In the genomic region with DNA sequence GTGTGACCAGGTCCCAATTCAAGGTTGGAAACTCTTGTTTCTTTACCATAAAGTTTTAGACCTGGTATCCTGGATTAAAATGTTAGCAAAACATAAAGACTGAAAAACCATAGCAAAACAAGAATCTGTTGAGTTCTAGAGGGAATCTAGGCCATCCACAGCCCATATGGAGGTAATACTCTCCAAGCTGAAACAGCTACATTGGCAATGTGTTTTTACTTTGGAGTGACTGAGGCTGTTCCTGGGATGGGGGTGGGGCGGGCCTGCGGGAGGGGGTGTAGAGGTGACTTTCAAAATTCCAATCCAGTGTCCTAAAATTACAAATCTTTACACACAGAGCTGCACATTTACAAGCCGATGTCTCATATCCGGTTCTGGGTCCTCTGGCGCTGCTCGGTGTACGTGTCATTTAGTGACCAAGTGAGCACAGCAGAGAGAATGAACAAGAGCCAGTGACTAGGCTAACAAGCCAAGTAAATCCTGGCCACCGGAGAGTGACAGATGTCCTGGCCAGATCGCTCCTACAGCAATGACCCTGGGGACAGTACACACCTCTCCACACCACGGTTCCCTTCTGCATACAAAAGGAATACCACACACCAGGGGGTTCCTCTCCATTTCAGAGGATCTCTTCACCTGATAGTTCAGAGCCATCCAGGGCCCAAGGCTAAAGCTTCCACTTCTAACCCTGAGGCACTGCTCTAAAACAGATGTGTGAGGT, we compare ENCODE assay signal across 14 mouse cellular contexts. TPM values are rescaled to one million over a fixed set of nuclear protein-coding genes. Genes with fewer than 3 reads are reported as not detected.
DNase-seq lines count a peak whose midpoint lies in the region; ATAC-seq and TF ChIP-seq lines count a peak whose summit lies in the region.
"Had no signal": no experiment of that assay in that cellular context is flagged by ENCODE, and none has a peak within 500 bp of the region (broad histone marks: within the 10 kb centered on the region; RNA-seq: fewer than 3 reads in every experiment).

No protein-coding gene starts in this region.

- H3K9ac ChIP-seq in midbrain, postnatal 0 days (replicated peaks; ENCODE audit: low read length, poor library complexity, severe bottlenecking) = no peak overlapping the region
- no peak overlapping the region for H3K9ac ChIP-seq in midbrain, embryonic 16.5 days (ENCODE audit: low read depth, low read length)
- H3K9ac ChIP-seq in embryonic facial prominence, embryonic 13.5 days = no peak overlapping the region
- H3K9ac ChIP-seq: heart, embryonic 15.5 days; lung, embryonic 14.5 days; neural tube, embryonic 12.5 days had no signal

- H3K4me2 ChIP-seq in midbrain, postnatal 0 days (ENCODE audit: low read depth, low read length, poor library complexity, severe bottlenecking) = no peak overlapping the region
- no peak overlapping the region for H3K4me2 ChIP-seq in midbrain, embryonic 16.5 days (ENCODE audit: low read length)
- no peak overlapping the region for H3K4me2 ChIP-seq in embryonic facial prominence, embryonic 13.5 days
- H3K4me2 ChIP-seq: heart, embryonic 15.5 days; lung, embryonic 14.5 days; neural tube, embryonic 12.5 days had no signal

- H3K27me3 ChIP-seq in midbrain, postnatal 0 days (ENCODE audit: insufficient read depth, low read length) = no peaks in the 10 kb centered on the region
- H3K27me3 ChIP-seq in midbrain, embryonic 16.5 days (ENCODE audit: control insufficient read depth, insufficient read depth, low read depth, low read length) = no peaks in the 10 kb centered on the region
- no peaks in the 10 kb centered on the region for H3K27me3 ChIP-seq in embryonic facial prominence, embryonic 13.5 days
- H3K27me3 ChIP-seq: heart, embryonic 15.5 days; neural tube, embryonic 12.5 days had no signal

- no peak for TF ChIP-seq CTCF in midbrain, postnatal 0 days (IDR thresholded peaks at IDR 0.05)

- H3K9me3 ChIP-seq in midbrain, postnatal 0 days (ENCODE audit: low read length) = no peaks in the 10 kb centered on the region
- no peaks in the 10 kb centered on the region for H3K9me3 ChIP-seq in midbrain, embryonic 16.5 days (replicated peaks; ENCODE audit: control insufficient read depth, low read length, poor library complexity, severe bottlenecking)
- no peaks in the 10 kb centered on the region for H3K9me3 ChIP-seq in embryonic facial prominence, embryonic 13.5 days
- H3K9me3 ChIP-seq: heart, embryonic 15.5 days; neural tube, embryonic 12.5 days had no signal

- WGBS in midbrain, postnatal 0 days = 80% methylated on average over 10 of the region's 10 CpGs
- WGBS in midbrain, embryonic 16.5 days = 71% methylated on average over 10 of the region's 10 CpGs
- 45% methylated on average over 10 of the region's 10 CpGs for WGBS in embryonic facial prominence, embryonic 13.5 days

- no peaks in the 10 kb centered on the region for H3K4me1 ChIP-seq in midbrain, postnatal 0 days (ENCODE audit: insufficient read depth, low read length)
- no peaks in the 10 kb centered on the region; the same call in none of the 2 replicates for H3K4me1 ChIP-seq in midbrain, embryonic 16.5 days (ENCODE audit: control insufficient read depth, insufficient read depth, low read length)
- H3K4me1 ChIP-seq in embryonic facial prominence, embryonic 13.5 days = peaks cover 48% of the 10 kb centered on the region

- no peak overlapping the region for H3K4me3 ChIP-seq in midbrain, postnatal 0 days (ENCODE audit: low read depth, low read length)
- H3K4me3 ChIP-seq in midbrain, embryonic 16.5 days (ENCODE audit: low read depth, low read length) = no peak overlapping the region
- no peak overlapping the region for H3K4me3 ChIP-seq in embryonic facial prominence, embryonic 13.5 days
- H3K4me3 ChIP-seq: heart, embryonic 15.5 days; neural tube, embryonic 12.5 days had no signal

- ATAC-seq in midbrain, postnatal 0 days (ENCODE audit: low FRiP score) = no peak
- ATAC-seq in midbrain, embryonic 16.5 days = no peak
- 0 out of 2 replicates have a peak, but pooled peaks have one; percentile 7 for ATAC-seq in embryonic facial prominence, embryonic 13.5 days (ENCODE audit: insufficient number of reproducible peaks, insufficient read depth, low FRiP score, low TSS enrichment, low read depth)

- DNase-seq in embryo, embryonic 11 days = peak; percentile 33
- no peak for DNase-seq in embryo, embryonic 9.5 days (ENCODE audit: extremely low spot score)
- peak; percentile 35 for DNase-seq in midbrain, postnatal 0 days (ENCODE audit: low spot score)
- DNase-seq in adrenal gland, postnatal 36 days = no peak
- no peak for DNase-seq in kidney, adult 9 months
- no peak for DNase-seq in ovary, postnatal 10 days (ENCODE audit: low spot score)
- DNase-seq: kidney, postnatal 10 days; lung, embryonic 14.5 days; right cerebral cortex, postnatal 25 days had no signal

- no peaks in the 10 kb centered on the region for H3K36me3 ChIP-seq in midbrain, postnatal 0 days (ENCODE audit: insufficient read depth, low read length)
- no peaks in the 10 kb centered on the region for H3K36me3 ChIP-seq in midbrain, embryonic 16.5 days (ENCODE audit: control insufficient read depth, insufficient read depth, low read length)
- H3K36me3 ChIP-seq in embryonic facial prominence, embryonic 13.5 days = no peaks in the 10 kb centered on the region
- H3K36me3 ChIP-seq: heart, embryonic 15.5 days; neural tube, embryonic 12.5 days had no signal

- H3K27ac ChIP-seq in midbrain, postnatal 0 days (ENCODE audit: low read depth, low read length) = no peak overlapping the region
- H3K27ac ChIP-seq in midbrain, embryonic 16.5 days (ENCODE audit: low read length) = no peak overlapping the region
- H3K27ac ChIP-seq in embryonic facial prominence, embryonic 13.5 days = peak overlapping the region; percentile 77
- H3K27ac ChIP-seq: heart, embryonic 15.5 days; neural tube, embryonic 12.5 days; stomach, postnatal 0 days had no signal

RNA-seq across cellular contexts. Expression of a gene that starts 12.3 kb away (rescaled TPM):
- total RNA-seq in midbrain, postnatal 0 days (2014; rRNA removed) = 63.8 and 74.6 TPM in 2 replicates
- polyA plus RNA-seq in midbrain, postnatal 0 days (2015; fragmentation: Nextera tagmentation; extraction: Ambion mirVana) = 33.8 and 45.1 TPM in 2 replicates
- polyA plus RNA-seq in midbrain, embryonic 16.5 days (2015; fragmentation: Nextera tagmentation; extraction: Ambion mirVana) = 41.7 and 42.3 TPM in 2 replicates
- polyA plus RNA-seq in embryonic facial prominence, embryonic 13.5 days (2015; fragmentation: Nextera tagmentation; extraction: Ambion mirVana) = 50.7 and 53.0 TPM in 2 replicates
- 10 to 100 TPM; 52.9 to 57.7 TPM for total RNA-seq in adrenal gland, postnatal 36 days (2021)

RNA-seq across cellular contexts. Expression of a gene that starts 13.1 kb away (rescaled TPM):
- 28.1 and 30.0 TPM in 2 replicates for total RNA-seq in midbrain, postnatal 0 days (2014; rRNA removed)
- 26.6 and 26.7 TPM in 2 replicates for polyA plus RNA-seq in midbrain, postnatal 0 days (2015; fragmentation: Nextera tagmentation; extraction: Ambion mirVana)
- polyA plus RNA-seq in midbrain, embryonic 16.5 days (2015; fragmentation: Nextera tagmentation; extraction: Ambion mirVana) = 28.2 and 28.6 TPM in 2 replicates
- polyA plus RNA-seq in embryonic facial prominence, embryonic 13.5 days (2015; fragmentation: Nextera tagmentation; extraction: Ambion mirVana) = 46.3 and 51.3 TPM in 2 replicates
- 10 to 100 TPM; 44.7 to 46.3 TPM for total RNA-seq in adrenal gland, postnatal 36 days (2021)

Comparison
In these comparisons a context has a peak if more than half of its experiments do, and no peak if none do; other contexts are left out.
1. DNase-seq: peak in embryo, embryonic 11 days (single experiment) and midbrain, postnatal 0 days (single experiment); none in embryo, embryonic 9.5 days (single experiment), adrenal gland, postnatal 36 days (0 of 2), kidney, adult 9 months (single experiment) and ovary, postnatal 10 days (single experiment).